Mouse (Mus musculus): ENCODE data around the gene Fgd3.

- TF ChIP-seq CTCF (IDR thresholded peaks at IDR 0.05) (no peak), EP300 (IDR thresholded peaks at IDR 0.05) (no peak)
Measured at GRCm38 (mm10) chr13:49353422-49353821, 33.3 kb upstream of the Fgd3 start.

All from lung, postnatal 0 days (tissue).